Mouse (Mus musculus) right cerebral cortex, postnatal 4 days (tissue): ENCODE measurements around the gene Apaf1.

Experiments used
- DNase-seq: peaks from one replicate; pipeline ENCODE4 v3.0.0-alpha.2; 2022

Gene Apaf1

GRCm38 (mm10) chr10:91082550-91083392 is at the start of gene Apaf1, which contains the start of gene Ikbip:
Gene Apaf1 (minus strand): TSS chr10:91082770.
Gene Ikbip (plus strand): TSS chr10:91082940.
- peak; percentile 100 for DNase-seq

- no peak for DNase-seq
Observed at GRCm38 (mm10) chr10:91131565-91131964, 49.0 kb upstream of the Apaf1 start.

GRCm38 (mm10) chr10:91130792-91131191 is 48.2 kb upstream of the Apaf1 start:
- DNase-seq = no peak

GRCm38 (mm10) chr10:91128551-91129160 is 46.1 kb upstream of the Apaf1 start:
- no peak for DNase-seq

GRCm38 (mm10) chr10:91127395-91127794 is 44.8 kb upstream of the Apaf1 start:
- no peak for DNase-seq

- DNase-seq = no peak
Observed at GRCm38 (mm10) chr10:91126618-91127355, 44.2 kb upstream of the Apaf1 start.

- DNase-seq = peak; percentile 97
Observed at GRCm38 (mm10) chr10:91123828-91124822, 41.6 kb upstream of the Apaf1 start, which contains the start of gene Slc25a3. Gene Slc25a3 (minus strand): TSS chr10:91124059.

- peak; percentile 8 for DNase-seq
Observed at GRCm38 (mm10) chr10:91123281-91123827, 40.8 kb upstream of the Apaf1 start.

- DNase-seq = no peak
Observed at GRCm38 (mm10) chr10:91122646-91123045, 40.1 kb upstream of the Apaf1 start.

- no peak for DNase-seq
Observed at GRCm38 (mm10) chr10:91116958-91117357, 34.4 kb upstream of the Apaf1 start.

- no peak for DNase-seq
Observed at GRCm38 (mm10) chr10:91109841-91110240, 27.3 kb upstream of the Apaf1 start.

- no peak for DNase-seq
Observed at GRCm38 (mm10) chr10:91105981-91106380, 23.4 kb upstream of the Apaf1 start.

- DNase-seq = no peak
Observed at GRCm38 (mm10) chr10:91102799-91103590, 20.4 kb upstream of the Apaf1 start.

- no peak for DNase-seq
Observed at GRCm38 (mm10) chr10:91101936-91102335, 19.4 kb upstream of the Apaf1 start.

- DNase-seq = no peak
Observed at GRCm38 (mm10) chr10:91100101-91100500, 17.5 kb upstream of the Apaf1 start.

- no peak for DNase-seq
Observed at GRCm38 (mm10) chr10:91098056-91098455, 15.5 kb upstream of the Apaf1 start.

- no peak for DNase-seq
Observed at GRCm38 (mm10) chr10:91094251-91095104, 11.9 kb upstream of the Apaf1 start.

GRCm38 (mm10) chr10:91092812-91093211 is 10.2 kb upstream of the Apaf1 start:
- no peak for DNase-seq

- DNase-seq = no peak
Observed at GRCm38 (mm10) chr10:91083393-91083927, 890 bp upstream of the Apaf1 start.
